ENCODE assay signal across 8 mouse cellular contexts in genomic region chr17:3114358-3114719, GRCm38 (mm10). TPM values are rescaled to one million over a fixed set of nuclear protein-coding genes. Genes with fewer than 3 reads are reported as not detected.
A peak's percentile ranks its signal among the peaks of the same experiment; 100 is the strongest.
DNase-seq lines count a peak whose midpoint lies in the region; ATAC-seq and TF ChIP-seq lines count a peak whose summit lies in the region.

No protein-coding gene starts in this region.

- no peak for TF ChIP-seq CTCF in Patski (IDR thresholded peaks at IDR 0.05)
- TF ChIP-seq CTCF in liver, embryonic 14.5 days (IDR thresholded peaks at IDR 0.05; ENCODE audit: low read depth): peak; percentile 2; the same call in 1 of the 2 replicates

- peak overlapping the region; percentile 71 for H3K4me2 ChIP-seq in kidney, embryonic 15.5 days
- peak overlapping the region; percentile 64 for H3K4me2 ChIP-seq in forebrain, embryonic 14.5 days (ENCODE audit: low read length)
- peak overlapping the region; percentile 78 for H3K4me2 ChIP-seq in liver, embryonic 14.5 days (ENCODE audit: low read depth)
- H3K4me2 ChIP-seq in stomach, embryonic 16.5 days (ENCODE audit: low read depth, low read length): peak overlapping the region; percentile 85

- peak overlapping the region; percentile 98 for H3K4me3 ChIP-seq in kidney, embryonic 15.5 days (replicated peaks)
- H3K4me3 ChIP-seq in forebrain, embryonic 14.5 days (ENCODE audit: low read depth, low read length): peak overlapping the region; percentile 98
- peak overlapping the region; percentile 83 to 90 for H3K4me3 ChIP-seq in liver, embryonic 14.5 days (ENCODE audit: insufficient read depth in 1 of 2, low read depth in 2 of 2, low read length in 2 of 2)
- peak overlapping the region; percentile 81 for H3K4me3 ChIP-seq in stomach, embryonic 16.5 days (replicated peaks; ENCODE audit: low read length)

- CTCF ChIA-PET in Patski (lab: Charles Lee): interaction anchor here (1.0 kb wide), 1 partner anchor 112 kb away, joined by 3 read pairs; no protein-coding TSS in a partner anchor

- peaks cover 21% of the 10 kb centered on the region for H3K4me1 ChIP-seq in kidney, embryonic 15.5 days
- peaks cover 21% of the 10 kb centered on the region for H3K4me1 ChIP-seq in forebrain, embryonic 14.5 days (ENCODE audit: control insufficient read depth, insufficient read depth, low read length)
- peaks cover 6 to 18% of the 10 kb centered on the region in 2 experiments for H3K4me1 ChIP-seq in liver, embryonic 14.5 days (replicated peaks; ENCODE audit: control insufficient read depth in 2 of 2, insufficient read depth in 2 of 2, low read length in 1 of 2)
- peaks cover 14% of the 10 kb centered on the region for H3K4me1 ChIP-seq in stomach, embryonic 16.5 days (ENCODE audit: control insufficient read depth, insufficient read depth, low read length)

- TF ChIP-seq EP300 in liver, embryonic 14.5 days (IDR thresholded peaks at IDR 0.05; ENCODE audit: low read depth): no peak

- in situ Hi-C loops in Patski (cut with MboI; ENCODE audit: low pct_unique_long_range_greater_than_20kb): no loop called here

- intact Hi-C loops in left cerebral cortex, postnatal 36 days (cut with DNase I): loop anchor here (10.0 kb wide), 1 partner anchor 110 kb away; no protein-coding TSS in a partner anchor

- no peaks in the 10 kb centered on the region for H3K27me3 ChIP-seq in kidney, embryonic 15.5 days
- H3K27me3 ChIP-seq in Patski: no peaks in the 10 kb centered on the region
- H3K27me3 ChIP-seq in forebrain, embryonic 14.5 days (replicated peaks; ENCODE audit: control insufficient read depth, insufficient read depth, low read length): no peaks in the 10 kb centered on the region
- no peaks in the 10 kb centered on the region for H3K27me3 ChIP-seq in liver, embryonic 14.5 days (ENCODE audit: control insufficient read depth, insufficient read depth, low read length)
- no peaks in the 10 kb centered on the region for H3K27me3 ChIP-seq in stomach, embryonic 16.5 days (ENCODE audit: control insufficient read depth, insufficient read depth, low read length)

- no peaks in the 10 kb centered on the region for H3K9me3 ChIP-seq in kidney, embryonic 15.5 days (replicated peaks)
- no peaks in the 10 kb centered on the region for H3K9me3 ChIP-seq in forebrain, embryonic 14.5 days (replicated peaks; ENCODE audit: control insufficient read depth, low read length)
- no peaks in the 10 kb centered on the region for H3K9me3 ChIP-seq in liver, embryonic 14.5 days (ENCODE audit: control insufficient read depth, low read length)
- no peaks in the 10 kb centered on the region for H3K9me3 ChIP-seq in stomach, embryonic 16.5 days (replicated peaks; ENCODE audit: control insufficient read depth, low read length)

- under 1% methylated on average over 31 of the region's 31 CpGs for WGBS in kidney, embryonic 15.5 days
- WGBS in forebrain, embryonic 14.5 days: under 1% methylated on average over 31 of the region's 31 CpGs
- WGBS in liver, embryonic 14.5 days (ENCODE audit: insufficient replicate concordance): under 1% methylated on average over 31 of the region's 31 CpGs
- whole genome bisulfite sequencing in stomach, embryonic 16.5 days: under 1% methylated on average over 31 of the region's 31 CpGs

- DNase-seq in kidney, adult 11 months: no peak
- no peak for DNase-seq in Patski (ENCODE audit: low read depth, low spot score)
- DNase-seq in forebrain, embryonic 14.5 days (ENCODE audit: low spot score): no peak
- peak; percentile 30 to 62 (median 52) for DNase-seq in liver, embryonic 14.5 days (ENCODE audit: low read depth in 3 of 3, low spot score in 3 of 3)
- DNase-seq in left cerebral cortex, postnatal 36 days (ENCODE audit: low spot score in 2 of 2): no peak
- no peak for DNase-seq in right cerebral cortex, adult 2 months (ENCODE audit: low spot score in 2 of 2)

- ATAC-seq in kidney, embryonic 15.5 days (replicated peaks; ENCODE audit: low FRiP score): peak; percentile 68
- peak; percentile 40 for ATAC-seq in Patski
- ATAC-seq in forebrain, embryonic 14.5 days: peak; percentile 69
- peak; percentile 55 for ATAC-seq in liver, embryonic 14.5 days (ENCODE audit: insufficient read depth)
- ATAC-seq in stomach, embryonic 16.5 days (ENCODE audit: insufficient read depth, low FRiP score): peak; percentile 59

- peak overlapping the region; percentile 96 for H3K9ac ChIP-seq in kidney, embryonic 15.5 days
- H3K9ac ChIP-seq in forebrain, embryonic 14.5 days (ENCODE audit: low read length): peak overlapping the region; percentile 94
- H3K9ac ChIP-seq in liver, embryonic 14.5 days (replicated peaks): peak overlapping the region; percentile 82
- peak overlapping the region; percentile 98 for H3K9ac ChIP-seq in stomach, embryonic 16.5 days (ENCODE audit: low read length)

- H3K36me3 ChIP-seq in kidney, embryonic 15.5 days: peaks cover 7% of the 10 kb centered on the region
- no peaks in the 10 kb centered on the region for H3K36me3 ChIP-seq in forebrain, embryonic 14.5 days (ENCODE audit: control insufficient read depth, insufficient read depth, low read length)
- no peaks in the 10 kb centered on the region; the same call in none of the 2 replicates for H3K36me3 ChIP-seq in liver, embryonic 14.5 days (replicated peaks; ENCODE audit: control insufficient read depth, insufficient read depth, low read depth)
- no peaks in the 10 kb centered on the region for H3K36me3 ChIP-seq in stomach, embryonic 16.5 days (ENCODE audit: control insufficient read depth, insufficient read depth, low read length)

- POLR2A ChIA-PET in Patski (lab: Charles Lee): interaction anchor here (1.0 kb wide), 1 partner anchor 23 kb away, joined by 3 read pairs; no protein-coding TSS in a partner anchor

- H3K27ac ChIP-seq in kidney, embryonic 15.5 days: peak overlapping the region; percentile 100
- H3K27ac ChIP-seq in forebrain, embryonic 14.5 days (ENCODE audit: low read depth, low read length): peak overlapping the region; percentile 99
- H3K27ac ChIP-seq in liver, embryonic 14.5 days: peak overlapping the region; percentile 84
- peak overlapping the region; percentile 100 for H3K27ac ChIP-seq in stomach, embryonic 16.5 days (ENCODE audit: low read length)

RNA-seq across cellular contexts. Expression of gene Scaf8, which starts 0.4 kb away (rescaled TPM):
- 23.1 and 23.6 TPM in 2 replicates for polyA plus RNA-seq in kidney, embryonic 15.5 days (2015; fragmentation: Nextera tagmentation; extraction: Ambion mirVana)
- polyA plus RNA-seq in Patski (2021): 45.4 TPM
- polyA plus RNA-seq in forebrain, embryonic 14.5 days (2014; fragmentation: Nextera tagmentation; extraction: Ambion mirVana): 15.9 and 18.0 TPM in 2 replicates
- polyA plus RNA-seq in liver, embryonic 14.5 days (2012; rRNA removed): 7.4 and 10.1 TPM in 2 replicates
- 8.2 and 8.8 TPM in 2 replicates for polyA plus RNA-seq in liver, embryonic 14.5 days (2014; fragmentation: Nextera tagmentation; extraction: Ambion mirVana)
- polyA plus RNA-seq in stomach, embryonic 16.5 days (2015; fragmentation: Nextera tagmentation; extraction: Ambion mirVana): 15.7 and 16.4 TPM in 2 replicates
- total RNA-seq in left cerebral cortex, postnatal 36 days (2021): 10 to 100 TPM; 50.4 to 60.8 TPM

Comparison
In these comparisons a context has a peak if more than half of its experiments do, and no peak if none do; other contexts are left out.
1. DNase-seq: peak in liver, embryonic 14.5 days (3 of 3); none in kidney, adult 11 months (single experiment), Patski (single experiment), forebrain, embryonic 14.5 days (single experiment), left cerebral cortex, postnatal 36 days (0 of 2) and right cerebral cortex, adult 2 months (0 of 2).
2. Peak in every context shown above with its lines, with median percentiles within 50 percentile points of each other: ATAC-seq, H3K27ac ChIP-seq, H3K4me2 ChIP-seq, H3K4me3 ChIP-seq and H3K9ac ChIP-seq.